Mouse (Mus musculus): ENCODE results near the gene Rtl6.

DNA sequence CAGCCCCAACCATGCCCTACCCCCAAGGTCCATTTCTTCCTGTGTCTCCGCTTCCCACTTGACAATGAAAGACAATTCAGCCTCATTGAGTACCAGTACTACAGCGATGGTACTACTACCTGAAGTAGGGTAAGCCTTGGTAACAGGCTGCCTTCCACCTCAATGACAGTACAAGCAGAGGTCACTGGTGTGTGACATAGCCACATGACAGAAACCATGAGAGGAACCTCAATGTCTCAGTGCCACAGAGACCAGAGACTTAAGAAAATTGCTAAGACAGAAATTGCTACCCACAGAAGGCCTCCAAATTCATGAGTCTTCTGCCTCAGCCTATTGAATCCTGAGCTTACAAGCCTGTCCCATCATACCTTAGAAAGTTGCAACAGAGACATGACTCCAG is 41.3 kb upstream of the Rtl6 start:
- TF ChIP-seq CTCF (IDR thresholded peaks at IDR 0.05; ENCODE audit: low read depth, low read length), result no peak
- TF ChIP-seq POLR2A (IDR thresholded peaks at IDR 0.05; ENCODE audit: extremely low read depth, insufficient read depth, low read length), result no peak
